Mouse (Mus musculus) left cerebral cortex, postnatal 14 days (tissue): ENCODE measurements around the gene Unc50. TPM values are rescaled to one million over a fixed set of nuclear protein-coding genes. Genes with fewer than 3 reads are reported as not detected.

ENCODE experiments used
- DNase-seq, 2 experiments: peaks; one replicate each; pipeline ENCODE4 v3.0.0; 2021 to 2022; ENCODE audit warnings: low spot score in 2 of 2, mixed read lengths in 1 of 2
- intact Hi-C: fragments of 180-260 bp; cut with DNase I; formaldehyde crosslinking; loops from one replicate; pipeline ENCODE4 v1.15.1; 2025
- total RNA-seq, 2 experiments: library from RNA; stranded (reverse); gene quantifications; 2 replicates each; pipeline ENCODE4 v1.2.3; 2021

The Unc50 gene
- total RNA-seq, 2 experiments from 2014 or later = 60.1 to 61.2 TPM

GRCm38 (mm10) chr1:37436419-37436818 is 6.5 kb downstream of the Unc50 start:
- no peak for DNase-seq
- intact Hi-C loops = no loop called here

- no peak for DNase-seq
- intact Hi-C loops = no loop called here
These were observed 13.2 kb downstream of the Unc50 start for GRCm38 (mm10) chr1:37442848-37443835.

- intact Hi-C loops = loop anchor here (5.0 kb wide), 1 partner anchor 189 kb away; no protein-coding TSS in a partner anchor
- DNase-seq = peak; percentile 51 to 64
These were observed 18.6 kb downstream of the Unc50 start for GRCm38 (mm10) chr1:37448361-37449095.

- intact Hi-C loops = no loop called here
- DNase-seq = peak in 1 of 2 experiments; percentile 29
These were observed 21.3 kb downstream of the Unc50 start for GRCm38 (mm10) chr1:37451270-37451669.

GRCm38 (mm10) chr1:37457546-37457945 is 27.6 kb downstream of the Unc50 start:
- DNase-seq = no peak
- intact Hi-C loops = no loop called here

GRCm38 (mm10) chr1:37464878-37465452 is 35.0 kb downstream of the Unc50 start:
- intact Hi-C loops = no loop called here
- DNase-seq = no peak

GRCm38 (mm10) chr1:37466322-37466995 is 36.5 kb downstream of the Unc50 start:
- DNase-seq = no peak
- intact Hi-C loops = no loop called here

- no peak for DNase-seq
- intact Hi-C loops = no loop called here
These were observed 37.9 kb downstream of the Unc50 start for GRCm38 (mm10) chr1:37467806-37468205.

GRCm38 (mm10) chr1:37469007-37469406 is 39.1 kb downstream of the Unc50 start:
- intact Hi-C loops = no loop called here
- DNase-seq = no peak

- DNase-seq = peak in 1 of 2 experiments; percentile 25
These were observed 41.5 kb downstream of the Unc50 start for GRCm38 (mm10) chr1:37471179-37472148.

GRCm38 (mm10) chr1:37473251-37473650 is 43.3 kb downstream of the Unc50 start:
- intact Hi-C loops = no loop called here
- DNase-seq = no peak

More at GRCm38 (mm10) chr1:37471179-37472148, 41.5 kb downstream of the Unc50 start:
- intact Hi-C loops = no loop called here

- DNase-seq = peak in 1 of 2 experiments; percentile 34
- intact Hi-C loops = no loop called here
These were observed 44.1 kb downstream of the Unc50 start for GRCm38 (mm10) chr1:37474046-37474445.

- intact Hi-C loops = loop anchor here (5.0 kb wide), 1 partner anchor 158 kb away; no protein-coding TSS in a partner anchor
- no peak for DNase-seq
These were observed 44.8 kb downstream of the Unc50 start for GRCm38 (mm10) chr1:37474634-37475190.

GRCm38 (mm10) chr1:37475312-37475711 is 45.4 kb downstream of the Unc50 start:
- intact Hi-C loops = loop anchor here (5.0 kb wide), 1 partner anchor 157 kb away; no protein-coding TSS in a partner anchor
- no peak for DNase-seq

GRCm38 (mm10) chr1:37477250-37477649 is 47.3 kb downstream of the Unc50 start:
- intact Hi-C loops = loop anchor here (5.0 kb wide), 1 partner anchor 155 kb away; no protein-coding TSS in a partner anchor
- DNase-seq = no peak

GRCm38 (mm10) chr1:37477928-37478327 is 48.0 kb downstream of the Unc50 start:
- no peak for DNase-seq
- intact Hi-C loops = loop anchor here (5.0 kb wide), 1 partner anchor 154 kb away; no protein-coding TSS in a partner anchor

- no peak for DNase-seq
- intact Hi-C loops = loop anchor here (5.0 kb wide), 1 partner anchor 154 kb away; no protein-coding TSS in a partner anchor
These were observed 48.5 kb downstream of the Unc50 start for GRCm38 (mm10) chr1:37478416-37478815.
